Mouse (Mus musculus) left cerebral cortex, adult 8-10 months (tissue): ENCODE results near the gene Cyp2d11. TPM values are rescaled to one million over a fixed set of nuclear protein-coding genes. Genes with fewer than 3 reads are reported as not detected.

Experiments used
- DNase-seq, 2 experiments: peaks; one replicate each; pipeline ENCODE4 v3.0.0; 2022; ENCODE audit warnings: low spot score in 2 of 2
- total RNA-seq, 4 experiments: library from RNA; stranded (reverse); gene quantifications; 2 replicates each; pipeline ENCODE4 v1.2.4; 2022

The Cyp2d11 gene
- total RNA-seq, 4 experiments from 2014 or later = 0.30 to 0.33 TPM; not detected in 2

DNA sequence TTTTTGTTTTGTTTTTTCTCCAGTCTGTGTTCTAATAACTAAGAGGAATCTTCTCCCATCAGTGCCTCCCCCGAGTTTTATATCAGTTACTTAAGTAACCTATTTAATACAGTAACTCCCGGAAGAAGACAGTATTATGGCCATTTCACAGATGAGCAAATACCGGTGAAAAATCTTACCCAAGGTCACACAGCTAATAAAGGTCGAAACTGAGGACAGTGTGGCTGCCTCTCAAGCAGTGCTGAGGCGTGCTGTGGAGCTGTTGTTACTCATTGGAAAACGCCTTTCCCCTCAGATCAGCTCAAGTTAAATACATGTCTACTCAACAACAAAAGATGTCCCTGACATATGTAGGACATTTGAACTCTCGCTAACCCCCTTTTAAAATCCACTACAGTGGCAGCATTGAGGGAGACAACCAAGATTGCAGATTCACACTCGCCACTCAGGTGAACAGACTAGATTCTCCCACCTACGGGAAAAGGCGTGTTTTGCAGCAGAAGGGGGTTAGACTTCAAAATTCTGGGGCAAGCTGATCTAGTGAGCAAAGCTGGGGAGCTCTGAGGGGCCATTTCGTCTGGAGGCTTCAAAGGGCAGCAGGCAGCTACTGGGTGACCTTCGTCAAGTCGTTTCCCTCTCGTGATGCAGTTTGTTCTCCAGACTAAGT is 40.6 kb downstream of the Cyp2d11 start:
- DNase-seq = no peak

DNA sequence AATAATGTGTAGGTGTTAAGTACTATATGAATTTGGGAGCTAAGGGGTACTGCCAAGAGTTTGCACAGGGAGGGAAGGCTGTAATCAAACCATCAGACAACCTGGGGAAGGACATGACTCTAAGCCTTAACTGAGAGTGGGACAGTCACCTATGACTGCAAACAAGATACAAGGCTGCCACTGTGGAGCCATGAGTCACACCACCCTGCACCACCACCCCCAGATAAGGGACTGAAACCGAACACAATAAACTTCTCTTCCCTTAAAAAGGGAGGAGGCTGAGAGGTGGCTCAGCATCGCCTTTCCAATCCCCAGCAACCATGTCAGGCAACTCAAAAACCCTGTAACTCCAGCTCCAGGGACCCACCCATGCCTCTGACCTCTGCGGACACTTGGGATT is 42.3 kb downstream of the Cyp2d11 start:
- no peak for DNase-seq

GRCm38 (mm10) chr15:82350349-82350748 is 43.5 kb downstream of the Cyp2d11 start:
- no peak for DNase-seq

- DNase-seq = no peak
Observed at GRCm38 (mm10) chr15:82348999-82349341, 44.9 kb downstream of the Cyp2d11 start.

GRCm38 (mm10) chr15:82348258-82348998 is 45.4 kb downstream of the Cyp2d11 start:
- DNase-seq = no peak

GRCm38 (mm10) chr15:82347852-82348251 is 46.0 kb downstream of the Cyp2d11 start:
- no peak for DNase-seq

- no peak for DNase-seq
Observed at GRCm38 (mm10) chr15:82347303-82347676, 46.5 kb downstream of the Cyp2d11 start.

- DNase-seq = no peak
Observed at GRCm38 (mm10) chr15:82346580-82347302, 47.1 kb downstream of the Cyp2d11 start.

- peak; percentile 95 to 97 for DNase-seq
Observed at GRCm38 (mm10) chr15:82345820-82346470, 47.9 kb downstream of the Cyp2d11 start.

DNA sequence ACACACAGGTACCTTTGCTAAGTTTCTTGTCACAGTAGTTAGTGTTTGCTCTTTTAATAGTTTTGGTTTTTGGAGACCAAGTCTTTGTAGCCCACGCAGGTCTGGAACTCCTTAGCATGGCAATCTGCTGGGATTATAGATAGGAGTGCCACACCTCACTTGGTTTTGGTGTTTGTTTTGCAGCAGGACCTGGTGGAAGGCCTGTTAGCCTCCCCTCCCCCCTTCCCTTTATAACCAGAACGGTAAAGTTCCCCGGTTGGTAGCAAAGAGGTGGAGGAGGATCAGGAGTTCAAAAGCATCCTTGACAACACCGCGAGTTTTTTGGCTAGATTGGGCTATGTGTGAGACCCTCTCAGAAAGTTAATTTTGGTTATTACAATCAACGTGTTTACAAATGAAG is 48.9 kb downstream of the Cyp2d11 start:
- no peak for DNase-seq

DNA sequence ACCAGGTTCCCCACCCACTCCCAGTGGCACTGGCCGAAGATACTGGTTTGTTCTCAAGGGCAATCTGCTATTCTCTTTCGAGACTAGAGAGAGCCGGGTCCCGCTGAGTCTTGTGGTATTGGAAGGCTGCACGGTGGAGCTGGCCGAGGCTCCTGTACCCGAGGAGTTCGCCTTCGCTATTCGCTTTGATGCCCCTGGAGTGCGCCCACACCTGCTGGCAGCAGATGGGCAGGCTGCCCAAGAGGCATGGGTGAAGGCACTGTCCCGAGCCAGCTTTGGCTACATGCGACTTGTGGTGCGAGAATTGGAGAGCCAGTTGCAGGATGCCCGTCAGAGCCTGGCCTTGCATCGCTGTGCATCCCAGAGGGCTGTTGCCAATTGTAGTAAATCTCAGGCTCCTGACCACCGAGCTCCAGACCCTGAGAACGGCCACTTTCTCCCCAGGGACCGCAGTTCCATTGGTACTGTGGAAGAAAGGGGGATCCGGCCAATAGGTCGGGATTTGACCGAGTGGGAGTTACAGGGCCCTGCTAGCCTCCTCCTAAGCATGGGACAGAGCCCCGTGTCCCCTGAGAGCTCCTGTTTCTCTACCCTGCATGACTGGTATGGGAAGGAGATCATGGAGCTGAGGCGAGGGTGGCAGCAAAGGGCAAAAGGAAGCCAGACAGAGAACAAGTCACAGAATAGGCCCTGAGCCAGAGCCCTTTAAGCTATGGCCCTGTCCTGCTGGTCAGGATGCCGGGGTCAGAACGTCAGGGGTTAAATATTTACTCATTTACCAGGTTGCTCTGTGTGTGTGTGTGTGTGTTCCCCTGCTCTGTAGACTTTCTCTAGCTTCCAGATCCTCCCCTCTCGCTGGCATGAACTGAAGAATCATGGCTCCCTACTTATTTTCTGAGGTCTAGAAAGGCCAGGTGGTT is 50.2 kb downstream of the Cyp2d11 start:
- no peak for DNase-seq

DNA sequence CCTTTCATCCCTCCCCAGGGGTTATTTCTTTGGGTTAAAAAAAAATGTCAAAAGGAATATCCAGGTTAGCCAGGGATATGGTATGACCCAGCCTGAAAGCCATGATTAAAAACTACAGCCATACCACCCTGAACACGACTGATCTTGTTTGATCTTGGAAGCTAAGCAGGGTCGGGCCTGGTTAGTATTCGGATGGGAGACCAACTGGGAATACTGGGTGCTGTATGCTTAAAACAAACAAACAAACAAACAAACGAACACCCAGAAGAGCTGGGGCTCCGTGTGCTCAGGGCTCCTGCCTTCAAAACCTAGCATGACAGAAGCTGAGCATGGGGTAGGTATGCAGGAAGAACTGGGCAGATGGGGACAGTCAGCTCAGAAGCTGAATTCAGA is 51.3 kb downstream of the Cyp2d11 start:
- DNase-seq = no peak

DNA sequence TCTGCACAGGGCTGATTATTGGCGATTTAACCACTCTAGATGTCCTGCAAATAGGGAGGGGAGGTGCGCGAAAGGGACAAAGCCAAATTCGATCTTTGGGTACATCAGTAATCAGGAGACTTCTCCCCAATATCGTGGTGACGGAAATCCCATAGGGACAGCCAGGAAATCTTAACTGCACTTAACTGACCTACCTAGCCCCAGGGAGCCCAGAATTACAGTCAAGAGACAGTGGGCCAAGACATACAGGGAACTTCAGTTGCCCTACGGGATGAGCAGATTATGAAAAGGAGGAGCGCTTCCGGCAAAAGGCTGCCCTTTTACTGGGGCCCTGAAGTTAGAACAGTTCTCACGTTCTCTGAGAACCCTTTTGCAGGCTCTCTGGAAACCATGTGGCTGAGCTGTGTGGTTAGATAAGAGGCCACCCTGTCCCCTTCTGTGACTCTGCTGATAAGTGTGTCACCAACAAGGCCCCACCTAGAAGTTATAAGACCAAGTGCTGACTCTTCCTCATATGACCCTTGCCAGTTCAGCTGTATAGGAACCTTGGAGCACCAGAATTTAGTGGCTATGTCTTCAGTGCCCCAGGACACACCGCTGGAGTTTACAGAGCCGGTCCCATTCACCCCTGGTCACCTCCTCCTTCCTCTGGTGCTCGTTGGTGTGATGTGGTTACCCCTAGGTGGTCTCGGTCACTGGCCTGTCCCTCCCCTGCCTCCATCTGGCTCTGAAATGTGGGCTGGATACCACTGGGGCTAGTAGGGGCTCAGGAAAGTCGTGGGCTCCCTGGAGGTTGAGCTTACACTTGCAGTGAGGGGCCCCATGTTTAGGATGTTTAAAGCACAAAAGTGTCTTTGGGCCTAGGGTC is 51.9 kb downstream of the Cyp2d11 start:
- no peak for DNase-seq

DNA sequence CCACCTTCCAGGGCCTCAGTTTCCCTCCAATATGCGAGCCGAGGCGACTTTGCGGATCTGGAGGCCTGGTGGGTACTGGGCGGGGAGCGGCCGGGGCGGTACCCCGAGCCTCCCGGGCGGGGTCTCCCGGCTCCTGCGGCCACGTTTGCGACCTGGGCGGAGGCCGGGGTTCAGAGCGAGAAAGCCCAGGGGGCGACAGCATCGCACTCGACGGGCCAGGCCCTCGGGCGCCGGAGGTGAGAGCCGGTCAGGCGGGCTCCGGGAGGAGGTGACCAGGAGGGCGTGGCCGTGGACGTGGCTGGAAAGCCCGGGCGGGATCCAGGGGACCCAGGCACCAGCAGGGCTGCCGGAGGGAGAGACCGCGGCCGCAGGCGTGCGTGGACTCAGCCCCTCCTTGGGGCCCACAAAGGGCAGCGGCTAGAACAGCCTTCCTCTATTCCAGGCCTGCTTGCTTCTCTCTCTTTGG is 52.8 kb downstream of the Cyp2d11 start:
- DNase-seq = no peak

DNA sequence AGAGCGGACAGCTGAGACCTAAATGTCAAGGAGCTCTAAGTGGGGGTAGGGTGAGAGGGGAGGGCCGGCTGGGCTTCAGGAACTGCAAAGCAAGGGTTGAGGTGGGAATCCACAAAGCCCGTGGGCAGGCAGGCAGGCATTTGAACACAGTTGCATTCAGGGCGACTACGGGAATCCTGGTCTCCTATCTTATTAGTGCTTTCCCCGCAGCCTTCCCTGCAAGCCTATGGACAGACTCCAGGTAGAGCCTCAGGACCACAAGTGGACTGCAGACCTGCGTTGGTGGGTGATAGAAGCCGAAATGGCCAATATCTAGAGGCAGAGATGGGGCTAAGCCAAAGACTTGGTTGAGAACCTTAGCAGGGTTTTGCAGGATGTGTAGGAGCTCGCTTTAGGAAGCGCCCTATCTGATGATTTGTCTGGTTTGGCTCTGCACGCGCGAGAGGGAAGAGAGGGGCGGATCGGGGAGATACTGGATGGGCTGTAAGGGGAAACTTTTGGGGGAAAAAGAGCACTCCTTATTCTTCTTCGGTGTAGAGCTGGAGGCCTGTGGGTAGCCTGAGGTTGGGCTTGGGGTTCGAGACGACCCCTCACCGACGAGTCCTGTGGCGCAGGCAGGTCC is 53.3 kb downstream of the Cyp2d11 start:
- no peak for DNase-seq

GRCm38 (mm10) chr15:82339634-82340254 is 54.1 kb downstream of the Cyp2d11 start:
- no peak for DNase-seq
